Mouse (Mus musculus) testis, postnatal 14 days (tissue): Measurements from ENCODE around the gene Ppia.
A peak's percentile ranks its signal among the peaks of the same experiment; 100 is the strongest.
"Not testable (repeated sequence)": the region's sequence is repeated elsewhere in the genome, so short reads cannot be mapped to it uniquely, and the experiment has no call there.

ENCODE experiments used
- DNase-seq: peaks from one replicate; pipeline ENCODE4 v3.0.0; 2021; ENCODE audit warnings: low spot score

Gene Ppia

GRCm38 (mm10) chr11:6414751-6415550 lies at the start of gene Ppia:
Gene Ppia (plus strand): TSS chr11:6415443.
- DNase-seq, result no peak

GRCm38 (mm10) chr11:6365885-6366284 lies 49.4 kb upstream of the Ppia start:
- DNase-seq, result peak; percentile 36

GRCm38 (mm10) chr11:6366434-6366833 lies 48.8 kb upstream of the Ppia start:
- no peak for DNase-seq

- DNase-seq, result no peak
Observed at GRCm38 (mm10) chr11:6367156-6367555, 48.1 kb upstream of the Ppia start.

- not testable (repeated sequence) for DNase-seq
Observed at GRCm38 (mm10) chr11:6367986-6368385, 47.3 kb upstream of the Ppia start.

GRCm38 (mm10) chr11:6371376-6372155 lies 43.7 kb upstream of the Ppia start:
- DNase-seq, result no peak

- DNase-seq, result peak; percentile 72
Observed at GRCm38 (mm10) chr11:6372784-6373183, 42.5 kb upstream of the Ppia start.

- no peak for DNase-seq
Observed at GRCm38 (mm10) chr11:6380916-6381315, 34.3 kb upstream of the Ppia start.

- DNase-seq, result no peak
Observed at GRCm38 (mm10) chr11:6388126-6388725, 27.0 kb upstream of the Ppia start.

GRCm38 (mm10) chr11:6388726-6389413 lies 26.4 kb upstream of the Ppia start, which contains the start of gene Zmiz2:
Gene Zmiz2 (plus strand): TSS chr11:6389074.
- peak; percentile 95 for DNase-seq

- peak; percentile 59 for DNase-seq
Observed at GRCm38 (mm10) chr11:6389483-6389921, 25.7 kb upstream of the Ppia start.

GRCm38 (mm10) chr11:6390376-6391053 lies 24.7 kb upstream of the Ppia start:
- no peak for DNase-seq

GRCm38 (mm10) chr11:6391516-6392276 lies 23.5 kb upstream of the Ppia start:
- DNase-seq, result no peak

- no peak for DNase-seq
Observed at GRCm38 (mm10) chr11:6392857-6393256, 22.4 kb upstream of the Ppia start.

GRCm38 (mm10) chr11:6393866-6394265 lies 21.4 kb upstream of the Ppia start:
- no peak for DNase-seq

GRCm38 (mm10) chr11:6395565-6395964 lies 19.7 kb upstream of the Ppia start:
- no peak for DNase-seq

GRCm38 (mm10) chr11:6398141-6398540 lies 17.1 kb upstream of the Ppia start:
- no peak for DNase-seq

GRCm38 (mm10) chr11:6402515-6403510 lies 12.4 kb upstream of the Ppia start:
- DNase-seq, result no peak

GRCm38 (mm10) chr11:6403830-6404405 lies 11.3 kb upstream of the Ppia start:
- DNase-seq, result no peak
